Mouse (Mus musculus): ENCODE measurements around the gene Inpp5f.
"Not testable (repeated sequence)": the region's sequence is repeated elsewhere in the genome, so short reads cannot be mapped to it uniquely, and the experiment has no call there.

The Inpp5f gene

GRCm38 (mm10) chr7:128610897-128611798, at the start of gene Inpp5f:
Gene Inpp5f (plus strand): TSS chr7:128611328.
- peak; percentile 99 for DNase-seq (ENCODE audit: low spot score)

- peak; percentile 39 for DNase-seq (ENCODE audit: low spot score)
Observed at GRCm38 (mm10) chr7:128563373-128563772, 47.8 kb upstream of the Inpp5f start.

GRCm38 (mm10) chr7:128566311-128566710, 44.8 kb upstream of the Inpp5f start:
- DNase-seq (ENCODE audit: low spot score) = no peak

- DNase-seq (ENCODE audit: low spot score) = no peak
Observed at GRCm38 (mm10) chr7:128567561-128568244, 43.4 kb upstream of the Inpp5f start.

GRCm38 (mm10) chr7:128569429-128569828, 41.7 kb upstream of the Inpp5f start:
- not testable (repeated sequence) for DNase-seq (ENCODE audit: low spot score)

GRCm38 (mm10) chr7:128569987-128570656, 41.0 kb upstream of the Inpp5f start:
- no peak for DNase-seq (ENCODE audit: low spot score)

GRCm38 (mm10) chr7:128570657-128571056, 40.5 kb upstream of the Inpp5f start:
- DNase-seq (ENCODE audit: low spot score) = not testable (repeated sequence)

- no peak for DNase-seq (ENCODE audit: low spot score)
Observed at GRCm38 (mm10) chr7:128572030-128572429, 39.1 kb upstream of the Inpp5f start.

- no peak for DNase-seq (ENCODE audit: low spot score)
Observed at GRCm38 (mm10) chr7:128575211-128575610, 35.9 kb upstream of the Inpp5f start.

GRCm38 (mm10) chr7:128575794-128576193, 35.3 kb upstream of the Inpp5f start:
- no peak for DNase-seq (ENCODE audit: low spot score)

GRCm38 (mm10) chr7:128577607-128578006, 33.5 kb upstream of the Inpp5f start:
- DNase-seq (ENCODE audit: low spot score) = no peak

- no peak for DNase-seq (ENCODE audit: low spot score)
Observed at GRCm38 (mm10) chr7:128578199-128578945, 32.8 kb upstream of the Inpp5f start.

GRCm38 (mm10) chr7:128579381-128579780, 31.7 kb upstream of the Inpp5f start:
- DNase-seq (ENCODE audit: low spot score) = no peak

GRCm38 (mm10) chr7:128580318-128580717, 30.8 kb upstream of the Inpp5f start:
- no peak for DNase-seq (ENCODE audit: low spot score)

- DNase-seq (ENCODE audit: low spot score) = no peak
Observed at GRCm38 (mm10) chr7:128581864-128582484, 29.2 kb upstream of the Inpp5f start.

- DNase-seq (ENCODE audit: low spot score) = no peak
Observed at GRCm38 (mm10) chr7:128583213-128583948, 27.7 kb upstream of the Inpp5f start.

GRCm38 (mm10) chr7:128587334-128587933, 23.7 kb upstream of the Inpp5f start:
- no peak for DNase-seq (ENCODE audit: low spot score)

GRCm38 (mm10) chr7:128591345-128592084, 19.6 kb upstream of the Inpp5f start:
- no peak for DNase-seq (ENCODE audit: low spot score)

GRCm38 (mm10) chr7:128592118-128592935, 18.8 kb upstream of the Inpp5f start:
- DNase-seq (ENCODE audit: low spot score) = no peak
